In genomic region chr16:31276962-31277361, GRCm38 (mm10) we compare ENCODE assay signal across 9 mouse cellular contexts. TPM values are rescaled to one million over a fixed set of nuclear protein-coding genes. Genes with fewer than 3 reads are reported as not detected.
A peak's percentile ranks its signal among the peaks of the same experiment; 100 is the strongest.
DNase-seq lines count a peak whose midpoint lies in the region; ATAC-seq and TF ChIP-seq lines count a peak whose summit lies in the region.
"Had no signal": no experiment of that assay in that cellular context is flagged by ENCODE, and none has a peak within 500 bp of the region (broad histone marks: within the 10 kb centered on the region; RNA-seq: fewer than 3 reads in every experiment).

No protein-coding gene starts in this region.

- no peak overlapping the region for H3K9ac ChIP-seq in limb, embryonic 12.5 days (replicated peaks)
- H3K9ac ChIP-seq in heart, embryonic 12.5 days, result no peak overlapping the region; the same call in 1 of the 2 replicates
- H3K9ac ChIP-seq: limb, embryonic 13.5 days had no signal

- 73% methylated on average over 7 of the region's 7 CpGs for WGBS in limb, embryonic 12.5 days
- 82% methylated on average over 7 of the region's 7 CpGs for WGBS in limb, embryonic 10.5 days
- 67% methylated on average over 7 of the region's 7 CpGs for WGBS in heart, embryonic 12.5 days
- 60% methylated on average over 7 of the region's 7 CpGs for WGBS in kidney, adult 2 months

- H3K4me2 ChIP-seq in limb, embryonic 12.5 days, result no peak overlapping the region
- no peak overlapping the region; the same call in 1 of the 2 replicates for H3K4me2 ChIP-seq in heart, embryonic 12.5 days
- H3K4me2 ChIP-seq: limb, embryonic 13.5 days had no signal

- no peaks in the 10 kb centered on the region for H3K27me3 ChIP-seq in limb, embryonic 12.5 days
- no peaks in the 10 kb centered on the region for H3K27me3 ChIP-seq in limb, embryonic 10.5 days (ENCODE audit: low read depth, poor library complexity, severe bottlenecking)
- H3K27me3 ChIP-seq in heart, embryonic 12.5 days (replicated peaks), result no peaks in the 10 kb centered on the region
- H3K27me3 ChIP-seq in kidney, adult 2 months (replicated peaks; ENCODE audit: control insufficient read depth, insufficient read depth, low read length), result no peaks in the 10 kb centered on the region
- H3K27me3 ChIP-seq: limb, embryonic 13.5 days had no signal

- no peak for ATAC-seq in limb, embryonic 12.5 days (ENCODE audit: insufficient number of reproducible peaks, insufficient read depth, low FRiP score, low TSS enrichment, low read depth)
- ATAC-seq in heart, embryonic 12.5 days (ENCODE audit: insufficient number of reproducible peaks, low FRiP score), result no peak
- ATAC-seq in activated CD4-positive, CD25-positive, alpha-beta regulatory T cell, adult 4 months, result no peak

- no peak for DNase-seq in limb, embryonic 10.5 days (ENCODE audit: low spot score)
- DNase-seq in kidney, adult 2 months, result peak; percentile 49
- DNase-seq in lung, postnatal 36 days, result peak; percentile 46
- DNase-seq in cerebellum, adult 9-11 months, result no peak

- H3K27ac ChIP-seq in limb, embryonic 12.5 days, result 0 out of 2 replicates have a peak overlapping the region, but pooled peaks have one; percentile 5
- no peak overlapping the region; the same call in 1 of the 2 replicates for H3K27ac ChIP-seq in limb, embryonic 10.5 days
- peak overlapping the region; percentile 81 for H3K27ac ChIP-seq in heart, embryonic 12.5 days (ENCODE audit: poor library complexity, severe bottlenecking)
- peak overlapping the region; percentile 95 for H3K27ac ChIP-seq in kidney, adult 2 months (ENCODE audit: insufficient read depth, low read depth, low read length)
- H3K27ac ChIP-seq: limb, embryonic 13.5 days had no signal

- no peaks in the 10 kb centered on the region; the same call in 1 of the 2 replicates for H3K36me3 ChIP-seq in limb, embryonic 12.5 days
- H3K36me3 ChIP-seq in limb, embryonic 10.5 days, result peaks cover 9% of the 10 kb centered on the region
- no peaks in the 10 kb centered on the region for H3K36me3 ChIP-seq in heart, embryonic 12.5 days
- no peaks in the 10 kb centered on the region for H3K36me3 ChIP-seq in kidney, adult 2 months (ENCODE audit: control insufficient read depth, insufficient read depth, low read length)
- H3K36me3 ChIP-seq: limb, embryonic 13.5 days had no signal

- H3K4me3 ChIP-seq in limb, embryonic 12.5 days (replicated peaks), result no peak overlapping the region
- H3K4me3 ChIP-seq in limb, embryonic 10.5 days, result no peak overlapping the region
- H3K4me3 ChIP-seq in heart, embryonic 12.5 days, result no peak overlapping the region
- H3K4me3 ChIP-seq in kidney, adult 2 months (ENCODE audit: insufficient read depth, low read depth, low read length), result no peak overlapping the region
- H3K4me3 ChIP-seq: limb, embryonic 13.5 days; myocyte had no signal

- H3K9me3 ChIP-seq in limb, embryonic 12.5 days, result no peaks in the 10 kb centered on the region
- H3K9me3 ChIP-seq in limb, embryonic 10.5 days (replicated peaks), result no peaks in the 10 kb centered on the region
- no peaks in the 10 kb centered on the region for H3K9me3 ChIP-seq in heart, embryonic 12.5 days (replicated peaks)
- H3K9me3 ChIP-seq: limb, embryonic 13.5 days had no signal

- H3K4me1 ChIP-seq in limb, embryonic 12.5 days (replicated peaks), result peaks cover 20% of the 10 kb centered on the region
- H3K4me1 ChIP-seq in limb, embryonic 10.5 days, result peaks cover 27% of the 10 kb centered on the region
- H3K4me1 ChIP-seq in heart, embryonic 12.5 days (replicated peaks), result peaks cover 31% of the 10 kb centered on the region
- H3K4me1 ChIP-seq in kidney, adult 2 months (ENCODE audit: control insufficient read depth, insufficient read depth, low read length), result peaks cover 4% of the 10 kb centered on the region; the same call in 1 of the 2 replicates

- TF ChIP-seq POLR2A in kidney, adult 2 months (IDR thresholded peaks at IDR 0.05; ENCODE audit: low read depth, low read length), result no peak

- no peak for TF ChIP-seq CTCF in kidney, adult 2 months (conservative IDR thresholded peaks at IDR 0.05; ENCODE audit: insufficient read depth, insufficient read length, low read depth, low read length)

RNA-seq across cellular contexts. Expression of gene Ppp1r2, which starts 1.9 kb away (rescaled TPM):
- 68.2 and 71.2 TPM in 2 replicates for polyA plus RNA-seq in limb, embryonic 12.5 days (2016; fragmentation: Nextera tagmentation; extraction: Ambion mirVana)
- 84.6 and 89.8 TPM in 2 replicates for polyA plus RNA-seq in limb, embryonic 10.5 days (2016; fragmentation: Nextera tagmentation; extraction: Ambion mirVana)
- polyA plus RNA-seq in heart, embryonic 12.5 days (2016; fragmentation: Nextera tagmentation; extraction: Ambion mirVana), result 97.2 and 103 TPM in 2 replicates
- 30.4 and 33.5 TPM in 2 replicates for polyA plus RNA-seq in kidney, adult 2 months (2012; rRNA removed)
- 10 to 100 TPM; 20.3 to 20.8 TPM for polyA plus RNA-seq in activated CD4-positive, CD25-positive, alpha-beta regulatory T cell, adult 4 months (2017; shearing (Covaris generic))

RNA-seq across cellular contexts. Expression of gene Apod, which starts 37.6 kb away (rescaled TPM):
- 13.8 and 19.4 TPM in 2 replicates for polyA plus RNA-seq in limb, embryonic 12.5 days (2016; fragmentation: Nextera tagmentation; extraction: Ambion mirVana)
- polyA plus RNA-seq in limb, embryonic 10.5 days (2016; fragmentation: Nextera tagmentation; extraction: Ambion mirVana), result 5.9 and 6.5 TPM in 2 replicates
- 0.27 TPM in 1 of 2 replicates, not detected in the other for polyA plus RNA-seq in heart, embryonic 12.5 days (2016; fragmentation: Nextera tagmentation; extraction: Ambion mirVana)
- 1.4 and 2.5 TPM in 2 replicates for polyA plus RNA-seq in kidney, adult 2 months (2012; rRNA removed)
- not detected for polyA plus RNA-seq in activated CD4-positive, CD25-positive, alpha-beta regulatory T cell, adult 4 months (2017; shearing (Covaris generic))

Comparison
In these comparisons a context has a peak if more than half of its experiments do, and no peak if none do; other contexts are left out.
1. DNase-seq: peak in kidney, adult 2 months (single experiment) and lung, postnatal 36 days (single experiment); none in limb, embryonic 10.5 days (single experiment) and cerebellum, adult 9-11 months (single experiment).